Mouse (Mus musculus): ENCODE measurements around the gene Slc35d2. TPM values are rescaled to one million over a fixed set of nuclear protein-coding genes. Genes with fewer than 3 reads are reported as not detected.

Gene Slc35d2
- polyA plus RNA-seq, 1 experiment from 2014 or later = 12.2 TPM

DNA sequence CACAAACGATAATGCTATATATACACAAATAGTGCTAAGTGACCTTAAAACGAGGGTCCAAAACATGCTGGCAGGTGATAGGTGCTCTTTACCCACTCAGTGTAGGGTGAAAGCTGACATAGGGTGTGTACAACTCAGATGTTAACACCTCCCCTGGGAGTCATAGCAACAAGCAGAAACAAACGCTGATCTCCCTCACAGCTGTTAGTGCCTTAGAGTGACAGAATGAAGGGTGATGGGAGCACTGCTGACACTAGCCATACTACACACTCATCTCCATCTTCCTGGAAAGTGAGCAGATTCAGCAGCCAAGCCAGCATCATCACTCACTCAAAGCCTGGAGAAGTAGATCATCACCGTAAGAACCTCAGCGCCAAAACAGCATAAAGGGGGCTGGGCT lies 21.0 kb upstream of the Slc35d2 start:
- Histone ChIP-seq H3K27ac (no peak overlapping the region), H3K36me3 (ENCODE audit: inconsistent target) (no peaks in the 10 kb centered on the region), H3K4me3 (ENCODE audit: inconsistent target) (no peak overlapping the region), H3K79me2 (ENCODE audit: inconsistent target) (peaks cover 67% of the 10 kb centered on the region)
- 70% methylated on average over 5 of the region's 5 CpGs for WGBS (ENCODE audit: missing documents)

DNA sequence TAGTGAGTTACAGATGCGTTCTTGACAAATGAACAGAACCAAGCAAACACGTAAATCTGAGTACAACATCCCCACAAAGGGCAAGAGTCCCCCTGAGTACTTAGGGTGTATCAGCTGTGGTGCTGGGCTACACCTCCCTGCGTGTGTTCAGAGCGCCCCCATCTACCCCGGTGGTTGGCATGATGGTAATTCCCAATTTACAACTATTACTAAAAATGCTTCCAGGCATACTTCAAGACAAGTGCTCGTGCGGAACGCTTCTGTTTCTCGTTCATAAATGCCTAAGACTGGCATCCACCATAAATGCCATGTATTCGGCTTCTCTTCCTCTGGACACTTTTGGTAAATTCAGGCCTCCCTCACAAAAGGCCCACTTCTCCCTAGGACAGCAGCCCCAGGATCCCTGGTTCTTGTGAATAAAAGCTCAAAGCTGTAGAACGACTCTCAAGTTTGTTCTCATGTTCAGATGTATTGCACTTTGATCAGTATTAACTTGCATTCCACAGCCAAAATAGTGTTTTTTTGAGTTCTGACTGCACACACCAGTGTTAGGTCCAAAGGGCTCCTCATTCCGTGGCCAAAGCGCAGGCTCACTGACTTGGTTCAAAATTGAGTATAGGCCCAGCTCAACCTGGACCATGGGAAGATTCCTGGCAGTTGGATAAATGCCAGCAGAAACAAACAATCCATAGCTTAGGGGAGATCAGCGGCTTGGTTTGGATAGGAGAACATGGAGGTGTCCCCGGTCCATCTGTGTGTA lies 628 bp upstream of the Slc35d2 start:
- Histone ChIP-seq H3K27ac (peak overlapping the region; percentile 62), H3K79me2 (ENCODE audit: inconsistent target) (no peaks in the 10 kb centered on the region), H3K4me3 (ENCODE audit: inconsistent target) (peak overlapping the region; percentile 64), H3K36me3 (ENCODE audit: inconsistent target) (peaks cover 1% of the 10 kb centered on the region; the same call in 1 of the 2 replicates)
- 39% methylated on average over 15 of the region's 15 CpGs for WGBS (ENCODE audit: missing documents)

DNA sequence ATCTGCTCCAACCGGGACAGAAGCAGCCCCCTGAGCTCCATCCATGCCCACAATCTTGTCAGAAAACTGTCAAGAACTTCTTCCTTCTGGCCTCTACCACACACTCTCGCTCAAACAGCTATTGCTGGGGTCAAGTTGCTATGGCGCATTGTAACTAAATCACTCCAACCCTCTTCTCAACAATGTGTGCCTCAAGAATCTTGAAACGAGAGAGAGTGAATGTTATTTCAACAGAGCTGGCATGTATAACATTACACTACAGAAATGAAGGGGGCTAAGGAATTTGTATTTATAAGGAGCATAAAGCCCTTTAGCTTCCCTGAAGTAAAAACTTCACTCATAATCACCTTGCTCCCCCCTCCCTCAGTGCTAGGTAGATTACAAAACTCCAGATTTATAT lies 2.9 kb downstream of the Slc35d2 start:
- no peak overlapping the region for H3K27ac ChIP-seq
- 78% methylated on average over 4 of the region's 4 CpGs for WGBS (ENCODE audit: missing documents)
- no peaks in the 10 kb centered on the region for H3K36me3 ChIP-seq (ENCODE audit: inconsistent target)
- no peak overlapping the region for H3K4me3 ChIP-seq (ENCODE audit: inconsistent target)
- no peaks in the 10 kb centered on the region for H3K79me2 ChIP-seq (ENCODE audit: inconsistent target)

DNA sequence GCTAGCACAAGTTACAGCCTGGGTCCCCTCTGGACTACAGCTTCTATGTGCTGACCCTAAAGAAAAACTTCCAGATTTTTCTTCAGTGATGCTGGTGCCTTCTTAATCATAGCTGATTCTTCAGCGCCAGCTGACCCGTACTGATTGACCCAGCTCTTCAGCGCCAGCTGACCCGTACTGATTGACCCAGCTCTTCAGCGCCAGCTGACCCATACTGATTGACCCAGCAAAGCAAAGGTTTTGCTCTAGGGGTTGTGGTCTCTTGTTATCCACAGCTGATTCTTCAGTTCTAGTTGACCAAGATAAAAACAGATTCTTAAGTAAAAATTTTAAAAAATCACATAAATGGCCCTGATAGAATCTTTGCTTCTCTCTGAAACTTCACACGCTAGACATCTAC lies 4.3 kb downstream of the Slc35d2 start:
- H3K79me2 ChIP-seq (ENCODE audit: inconsistent target) = no peaks in the 10 kb centered on the region
- WGBS (ENCODE audit: missing documents) = 95% methylated on average over 6 of the region's 6 CpGs

GRCm38 (mm10) chr13:64123491-64124188 lies 5.5 kb downstream of the Slc35d2 start:
- Histone ChIP-seq H3K36me3 (ENCODE audit: inconsistent target) (no peaks in the 10 kb centered on the region; the same call in 1 of the 2 replicates), H3K27ac (no peak overlapping the region), H3K79me2 (ENCODE audit: inconsistent target) (no peaks in the 10 kb centered on the region), H3K4me3 (ENCODE audit: inconsistent target) (no peak overlapping the region)
- WGBS (ENCODE audit: missing documents) = 88% methylated on average over 6 of the region's 6 CpGs

More for the DNA sequence above, 4.3 kb downstream of the Slc35d2 start:
- Histone ChIP-seq H3K36me3 (ENCODE audit: inconsistent target) (no peaks in the 10 kb centered on the region), H3K27ac (no peak overlapping the region), H3K4me3 (ENCODE audit: inconsistent target) (no peak overlapping the region)

- H3K79me2 ChIP-seq (ENCODE audit: inconsistent target) = no peaks in the 10 kb centered on the region
These were observed 8.4 kb downstream of the Slc35d2 start for GRCm38 (mm10) chr13:64120760-64121159.

DNA sequence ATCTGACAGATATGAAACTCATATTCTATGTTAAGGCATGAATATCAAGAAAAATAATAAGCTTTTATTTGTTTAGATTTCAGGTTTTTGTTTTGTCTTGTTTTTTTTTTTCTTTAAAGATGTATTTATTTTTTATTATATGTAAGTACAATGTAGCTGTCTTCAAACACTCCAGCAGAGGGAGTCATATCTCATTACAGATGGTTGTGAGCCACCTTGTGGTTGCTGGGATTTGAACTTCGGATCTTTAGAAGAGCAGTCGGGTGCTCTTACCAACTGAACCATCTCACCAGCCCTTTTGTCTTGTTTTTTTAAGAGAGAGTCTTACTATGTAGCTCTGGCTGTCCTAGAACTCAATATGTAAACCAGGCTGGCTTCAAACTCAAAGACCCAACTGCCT lies 11.7 kb downstream of the Slc35d2 start:
- Histone ChIP-seq H3K36me3 (ENCODE audit: inconsistent target) (no peaks in the 10 kb centered on the region; the same call in 1 of the 2 replicates), H3K79me2 (ENCODE audit: inconsistent target) (no peaks in the 10 kb centered on the region), H3K27ac (no peak overlapping the region), H3K4me3 (ENCODE audit: inconsistent target) (no peak overlapping the region)
- WGBS (ENCODE audit: missing documents) = 60% methylated on average over 2 of the region's 2 CpGs

More at GRCm38 (mm10) chr13:64120760-64121159, 8.4 kb downstream of the Slc35d2 start:
- Histone ChIP-seq H3K27ac (no peak overlapping the region), H3K36me3 (ENCODE audit: inconsistent target) (no peaks in the 10 kb centered on the region; the same call in 1 of the 2 replicates), H3K4me3 (ENCODE audit: inconsistent target) (no peak overlapping the region)
- WGBS (ENCODE audit: missing documents) = 31% methylated on average over 4 of the region's 4 CpGs

DNA sequence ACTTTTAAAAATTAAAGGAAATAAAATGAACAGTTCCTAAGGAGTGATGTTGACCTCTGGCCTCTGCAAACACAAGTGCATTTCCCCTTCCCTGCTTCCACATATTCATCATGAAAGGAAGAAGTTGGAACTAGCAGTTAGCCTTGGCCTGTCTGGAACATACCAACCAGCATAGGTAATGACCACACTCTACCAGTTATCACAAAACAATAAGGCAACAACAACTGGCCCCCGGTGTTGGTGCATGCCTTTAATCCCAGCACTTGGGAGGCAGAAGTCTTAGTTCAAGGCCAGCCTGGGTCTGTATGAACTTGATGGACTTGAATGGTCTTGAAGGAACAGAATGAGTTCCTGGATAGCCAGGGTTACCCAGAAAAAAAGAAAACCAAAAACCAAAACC lies 18.7 kb downstream of the Slc35d2 start:
- Histone ChIP-seq H3K36me3 (ENCODE audit: inconsistent target) (peaks cover 6% of the 10 kb centered on the region; the same call in 1 of the 2 replicates), H3K27ac (no peak overlapping the region), H3K79me2 (ENCODE audit: inconsistent target) (no peaks in the 10 kb centered on the region), H3K4me3 (ENCODE audit: inconsistent target) (no peak overlapping the region)
- WGBS (ENCODE audit: missing documents) = 90% methylated on average over 1 of the region's 1 CpGs

DNA sequence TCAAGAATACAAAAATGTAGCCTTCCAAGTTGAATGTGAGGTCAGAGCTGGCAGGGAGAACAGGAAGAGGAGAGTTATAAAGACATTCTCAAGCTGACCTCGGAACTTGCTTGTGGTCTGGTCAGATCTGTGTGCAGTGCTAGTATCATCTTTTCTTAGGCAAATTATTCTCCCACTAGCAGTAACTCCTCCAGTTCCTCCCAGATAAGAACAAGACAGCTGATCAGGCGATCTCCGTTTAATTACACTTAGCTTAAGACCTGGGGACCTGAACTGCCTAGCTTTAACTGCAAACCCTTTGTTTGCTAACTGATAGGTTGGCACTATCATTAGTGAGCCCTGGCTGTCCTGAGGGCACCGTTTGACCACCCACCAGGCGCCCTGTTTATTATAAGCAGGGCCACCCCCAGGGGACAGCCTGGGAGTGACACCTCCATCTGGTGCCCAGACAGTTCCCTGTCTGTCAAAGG lies 20.8 kb downstream of the Slc35d2 start:
- H3K4me3 ChIP-seq (ENCODE audit: inconsistent target) = no peak overlapping the region
- H3K27ac ChIP-seq = no peak overlapping the region
- 61% methylated on average over 5 of the region's 5 CpGs for WGBS (ENCODE audit: missing documents)
- H3K79me2 ChIP-seq (ENCODE audit: inconsistent target) = no peaks in the 10 kb centered on the region
- peaks cover 21% of the 10 kb centered on the region; the same call in 1 of the 2 replicates for H3K36me3 ChIP-seq (ENCODE audit: inconsistent target)

DNA sequence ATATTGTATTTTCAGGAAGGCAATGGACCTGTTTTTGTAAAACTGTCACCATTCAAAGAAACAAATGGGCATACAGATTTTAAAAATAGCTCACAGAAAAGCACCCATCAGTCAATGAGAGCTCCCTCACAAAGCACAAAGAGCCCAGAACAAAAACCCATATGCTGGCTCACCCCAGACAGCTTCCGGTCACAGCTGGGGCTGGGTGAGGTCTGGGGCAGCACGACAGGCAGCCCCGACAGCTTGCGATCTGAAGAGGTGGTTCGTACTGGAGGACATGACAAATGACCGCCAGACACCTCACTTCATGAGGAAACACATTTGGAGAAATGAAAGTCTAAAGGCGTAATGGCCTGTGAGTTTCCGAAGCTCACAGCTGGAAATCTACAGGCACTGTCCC lies 21.6 kb downstream of the Slc35d2 start:
- H3K4me3 ChIP-seq (ENCODE audit: inconsistent target) = no peak overlapping the region
- 68% methylated on average over 8 of the region's 8 CpGs for WGBS (ENCODE audit: missing documents)
- H3K27ac ChIP-seq = no peak overlapping the region
- no peaks in the 10 kb centered on the region for H3K79me2 ChIP-seq (ENCODE audit: inconsistent target)
- peaks cover 22% of the 10 kb centered on the region; the same call in 1 of the 2 replicates for H3K36me3 ChIP-seq (ENCODE audit: inconsistent target)

DNA sequence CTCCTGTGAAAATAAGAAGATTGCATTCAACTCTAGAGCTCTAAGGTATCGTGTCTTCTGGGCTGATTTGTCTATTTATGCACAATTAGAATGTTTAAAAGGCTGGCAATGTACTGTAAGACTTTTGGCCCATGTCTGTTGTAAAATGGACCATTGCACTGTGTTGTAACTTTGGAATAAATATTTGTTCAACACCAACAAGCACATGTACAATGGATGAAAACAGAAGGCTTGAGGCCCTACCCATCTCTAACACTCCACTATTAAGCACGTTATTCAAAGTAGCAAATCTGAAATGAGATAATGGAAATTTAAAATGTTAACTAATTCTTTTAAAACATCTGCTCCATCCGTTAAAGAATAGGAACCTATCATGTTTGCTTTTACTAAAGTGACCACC lies 22.1 kb downstream of the Slc35d2 start:
- WGBS (ENCODE audit: missing documents) = 90% methylated on average over 3 of the region's 3 CpGs
- no peak overlapping the region for H3K27ac ChIP-seq
- no peaks in the 10 kb centered on the region for H3K79me2 ChIP-seq (ENCODE audit: inconsistent target)
- peaks cover 22% of the 10 kb centered on the region; the same call in 1 of the 2 replicates for H3K36me3 ChIP-seq (ENCODE audit: inconsistent target)
- no peak overlapping the region for H3K4me3 ChIP-seq (ENCODE audit: inconsistent target)

- WGBS (ENCODE audit: missing documents) = 100% methylated on average over 3 of the region's 3 CpGs
- Histone ChIP-seq H3K36me3 (ENCODE audit: inconsistent target) (peaks cover 22% of the 10 kb centered on the region; the same call in 1 of the 2 replicates), H3K4me3 (ENCODE audit: inconsistent target) (no peak overlapping the region), H3K79me2 (ENCODE audit: inconsistent target) (no peaks in the 10 kb centered on the region), H3K27ac (no peak overlapping the region)
These were observed 23.5 kb downstream of the Slc35d2 start for GRCm38 (mm10) chr13:64105690-64106089.

- Histone ChIP-seq H3K36me3 (ENCODE audit: inconsistent target) (peaks cover 24% of the 10 kb centered on the region; the same call in 1 of the 2 replicates), H3K27ac (no peak overlapping the region), H3K79me2 (ENCODE audit: inconsistent target) (no peaks in the 10 kb centered on the region), H3K4me3 (ENCODE audit: inconsistent target) (no peak overlapping the region)
- 78% methylated on average over 3 of the region's 3 CpGs for WGBS (ENCODE audit: missing documents)
These were observed 29.0 kb downstream of the Slc35d2 start for GRCm38 (mm10) chr13:64100186-64100585.

- Histone ChIP-seq H3K4me3 (ENCODE audit: inconsistent target) (no peak overlapping the region), H3K36me3 (ENCODE audit: inconsistent target) (peaks cover 15% of the 10 kb centered on the region; the same call in 1 of the 2 replicates), H3K79me2 (ENCODE audit: inconsistent target) (no peaks in the 10 kb centered on the region), H3K27ac (no peak overlapping the region)
- 89% methylated on average over 9 of the region's 9 CpGs for WGBS (ENCODE audit: missing documents)
These were observed 30.2 kb downstream of the Slc35d2 start for GRCm38 (mm10) chr13:64098992-64099391.

- Histone ChIP-seq H3K4me3 (ENCODE audit: inconsistent target) (no peak overlapping the region), H3K79me2 (ENCODE audit: inconsistent target) (no peaks in the 10 kb centered on the region), H3K36me3 (ENCODE audit: inconsistent target) (peaks cover 9% of the 10 kb centered on the region; the same call in 1 of the 2 replicates), H3K27ac (no peak overlapping the region)
- 0% methylated on average over 1 of the region's 1 CpGs for WGBS (ENCODE audit: missing documents)
These were observed 35.8 kb downstream of the Slc35d2 start for GRCm38 (mm10) chr13:64093341-64093740.
